Mouse (Mus musculus) CH12.LX (cell line): ENCODE data around the gene Slc9a9. TPM values are rescaled to one million over a fixed set of nuclear protein-coding genes. Genes with fewer than 3 reads are reported as not detected.

Source experiments
- DNase-seq: peaks from one replicate; pipeline ENCODE4 v3.0.0-alpha.2; 2013; ENCODE audit errors: extremely low read depth
- H3K27ac ChIP-seq: 2 replicates; pipeline ENCODE4 v1.5.1; 2012; ENCODE audit warnings: low read depth, mild to moderate bottlenecking, control low read depth, moderate library complexity; ENCODE audit not compliant: insufficient read depth
- H3K27me3 ChIP-seq: replicated peaks from 2 replicates; pipeline ENCODE3; 2012; ENCODE audit warnings: inconsistent platforms
- H3K36me3 ChIP-seq, 2 experiments: replicated peaks in 1 of 2; 2 replicates each; pipeline versions ENCODE3 to v1.6.1; 2012; ENCODE audit warnings: inconsistent platforms in 1 of 2, low read length in 1 of 2, mild to moderate bottlenecking in 1 of 2, mixed read lengths in 1 of 2, moderate library complexity in 1 of 2; ENCODE audit not compliant: control insufficient read depth in 1 of 2, insufficient read depth in 1 of 2
- H3K4me1 ChIP-seq, 2 experiments: 2 replicates each; pipeline ENCODE4 v1.6.1; 2012; ENCODE audit warnings: inconsistent platforms in 1 of 2, moderate library complexity in 1 of 2; ENCODE audit not compliant: insufficient read depth in 2 of 2, control insufficient read depth in 1 of 2
- H3K4me2 ChIP-seq: 2 replicates; pipeline ENCODE4 v1.6.1; 2012; ENCODE audit warnings: low read depth, mild to moderate bottlenecking, control low read depth; ENCODE audit not compliant: poor library complexity, insufficient read depth, severe bottlenecking
- H3K4me3 ChIP-seq, 3 experiments: fragments of 150-350 bp in 1 of 3; sonication (generic) in 1 of 3; replicated peaks in 1 of 3; 2 replicates each; pipeline versions ENCODE3 to v1.5.1; 2011 to 2012; ENCODE audit warnings: low read depth in 2 of 3, low read length in 2 of 3, mild to moderate bottlenecking in 2 of 3, moderate library complexity in 2 of 3, control low read depth in 1 of 3, improper control_type of control experiment in 1 of 3, inconsistent platforms in 1 of 3, mixed read lengths in 1 of 3; ENCODE audit not compliant: poor library complexity in 1 of 3
- H3K79me2 ChIP-seq: replicated peaks from 2 replicates; pipeline ENCODE4 v1.6.1; 2012; ENCODE audit warnings: mild to moderate bottlenecking, moderate library complexity; ENCODE audit not compliant: control insufficient read depth, poor library complexity, insufficient read depth, severe bottlenecking; ENCODE audit errors: extremely low read depth
- H3K9ac ChIP-seq: 2 replicates; pipeline ENCODE4 v1.6.1; 2012; ENCODE audit warnings: low read depth, mild to moderate bottlenecking, control low read depth, moderate library complexity; ENCODE audit not compliant: insufficient read depth
- H3K9me3 ChIP-seq: replicated peaks from 2 replicates; pipeline ENCODE3; 2012; ENCODE audit warnings: low read length, inconsistent platforms, mixed read lengths
- BHLHE40 ChIP-seq: IDR thresholded peaks from 2 replicates; pipeline ENCODE4 v1.6.1; 2011; ENCODE audit warnings: mild to moderate bottlenecking, low read depth, low read length, improper control_type of control experiment
- CHD2 ChIP-seq: IDR thresholded peaks from 2 replicates; pipeline ENCODE4 v1.6.1; 2011; ENCODE audit warnings: low read length, improper control_type of control experiment
- ETS1 ChIP-seq: conservative IDR thresholded peaks from 2 replicates; pipeline ENCODE4 v1.6.1; 2012; ENCODE audit warnings: low read depth, mild to moderate bottlenecking, inconsistent platforms, low read length, improper control_type of control experiment, moderate library complexity
- IRF4 ChIP-seq: IDR thresholded peaks from 2 replicates; pipeline ENCODE4 v1.6.1; 2014; ENCODE audit warnings: low read depth, mild to moderate bottlenecking, inconsistent platforms, low read length, improper control_type of control experiment
- JUN ChIP-seq: IDR thresholded peaks from 2 replicates; pipeline ENCODE4 v1.6.1; 2011; ENCODE audit warnings: low read depth, mild to moderate bottlenecking, low read length, improper control_type of control experiment, moderate library complexity; ENCODE audit not compliant: insufficient read depth
- JUND ChIP-seq: conservative IDR thresholded peaks from 2 replicates; pipeline ENCODE4 v1.6.1; 2011; ENCODE audit warnings: low read depth, low read length, improper control_type of control experiment
- KAT2A ChIP-seq: IDR thresholded peaks from 2 replicates; pipeline ENCODE4 v1.6.1; 2012; ENCODE audit warnings: low read length, improper control_type of control experiment, inconsistent platforms; ENCODE audit not compliant: insufficient replicate concordance
- MAFK ChIP-seq: IDR thresholded peaks from 2 replicates; pipeline ENCODE4 v1.6.1; 2011; ENCODE audit warnings: low read length, improper control_type of control experiment; ENCODE audit not compliant: insufficient replicate concordance
- MAX ChIP-seq: IDR thresholded peaks from 2 replicates; pipeline ENCODE4 v1.6.1; 2011; ENCODE audit warnings: low read length, improper control_type of control experiment
- NELFE ChIP-seq: IDR thresholded peaks from 2 replicates; pipeline ENCODE4 v1.6.1; 2011; ENCODE audit warnings: low read depth, low read length, improper control_type of control experiment
- POLR2A ChIP-seq: IDR thresholded peaks from 2 replicates; pipeline ENCODE4 v1.6.1; 2011; ENCODE audit warnings: low read depth, mild to moderate bottlenecking, improper control_type of control experiment, low read length
- RAD21 ChIP-seq: IDR thresholded peaks from 2 replicates; pipeline ENCODE4 v1.6.1; 2011; ENCODE audit warnings: low read depth, mild to moderate bottlenecking, low read length, improper control_type of control experiment, moderate library complexity
- RCOR1 ChIP-seq: conservative IDR thresholded peaks from 2 replicates; pipeline ENCODE4 v1.6.1; 2012; ENCODE audit warnings: low read depth, mild to moderate bottlenecking, inconsistent platforms, low read length, improper control_type of control experiment
- SIN3A ChIP-seq: IDR thresholded peaks from 2 replicates; pipeline ENCODE4 v1.6.1; 2012; ENCODE audit warnings: low read length, improper control_type of control experiment, inconsistent platforms
- SMC3 ChIP-seq: IDR thresholded peaks from 2 replicates; pipeline ENCODE4 v1.6.1; 2011; ENCODE audit warnings: low read depth, low read length, improper control_type of control experiment
- TCF12 ChIP-seq: IDR thresholded peaks from 2 replicates; pipeline ENCODE4 v1.6.1; 2014; ENCODE audit warnings: low read depth, mild to moderate bottlenecking, inconsistent platforms, low read length, improper control_type of control experiment
- USF1 ChIP-seq: IDR thresholded peaks from 2 replicates; pipeline ENCODE4 v1.6.1; 2014; ENCODE audit warnings: low read depth, mild to moderate bottlenecking, inconsistent platforms, low read length, improper control_type of control experiment
- ZC3H11A ChIP-seq: IDR thresholded peaks from 2 replicates; pipeline ENCODE4 v1.6.1; 2012; ENCODE audit warnings: low read depth, mild to moderate bottlenecking, inconsistent platforms, low read length, improper control_type of control experiment
- ZKSCAN1 ChIP-seq: IDR thresholded peaks from 2 replicates; pipeline ENCODE4 v1.6.1; 2012; ENCODE audit warnings: low read depth, inconsistent platforms, low read length, improper control_type of control experiment, borderline replicate concordance
- ZNF384 ChIP-seq: IDR thresholded peaks from 2 replicates; pipeline ENCODE4 v1.6.1; 2012; ENCODE audit warnings: low read depth, low read length, improper control_type of control experiment, inconsistent platforms
- dilution Hi-C: fragments of 300-500 bp; cut with MboI; formaldehyde crosslinking; loops from 2 replicates; pipeline ENCODE4 v1.14.3; 2020; ENCODE audit warnings: low sequenced_read_pairs; ENCODE audit not compliant: extremely low pct_unique_long_range_greater_than_20kb, extremely low pct_ligation_motif_present
- in situ Hi-C: fragments of 300-500 bp; cut with MboI; formaldehyde crosslinking; loops from 3 replicates; pipeline ENCODE4 v1.14.3; 2019; ENCODE audit warnings: low sequenced_read_pairs, low pct_ligation_motif_present, low pct_unique_long_range_greater_than_20kb, mixed read lengths
- polyA plus RNA-seq: library from polyadenylated mRNA; unstranded; fragments of >175 nt; gene quantifications from 2 replicates; pipeline ENCODE4 v1.2.1, GENCODE M21; 2012; ENCODE audit warnings: low read depth; ENCODE audit not compliant: insufficient read length
- total RNA-seq, 2 experiments: library from RNA; depleted of rRNA; stranded (reverse); fragments of 300-350 nt in 1 of 2; fragments of >200 nt in 1 of 2; gene quantifications; 2 replicates each; pipeline ENCODE4 v1.2.3; 2012 to 2014

Slc9a9 gene
- total and polyA plus RNA-seq, 3 experiments, result not detected

GRCm38 (mm10) chr9:94833836-94834235, 164.1 kb downstream of the Slc9a9 start:
- TF ChIP-seq SMC3, result no peak
- TF ChIP-seq USF1, result no peak
- no peak for TF ChIP-seq POLR2A
- TF ChIP-seq ETS1, result no peak
- TF ChIP-seq RAD21, result no peak
- no peak for TF ChIP-seq SIN3A
- TF ChIP-seq ZKSCAN1, result no peak
- TF ChIP-seq ZNF384, result no peak
- dilution Hi-C loops, result no loop called here
- H3K4me3 ChIP-seq, result no peak overlapping the region
- in situ Hi-C loops, result no loop called here
- no peaks in the 10 kb centered on the region for H3K27me3 ChIP-seq
- H3K27ac ChIP-seq, result no peak overlapping the region
- no peaks in the 10 kb centered on the region; a peak in 1 of 4 replicates for H3K4me1 ChIP-seq
- no peak for DNase-seq
- no peak overlapping the region for H3K9ac ChIP-seq
- no peaks in the 10 kb centered on the region for H3K79me2 ChIP-seq
- H3K9me3 ChIP-seq, result peaks cover 56% of the 10 kb centered on the region
- H3K4me2 ChIP-seq, result no peak overlapping the region
- H3K36me3 ChIP-seq, result no peaks in the 10 kb centered on the region

DNA sequence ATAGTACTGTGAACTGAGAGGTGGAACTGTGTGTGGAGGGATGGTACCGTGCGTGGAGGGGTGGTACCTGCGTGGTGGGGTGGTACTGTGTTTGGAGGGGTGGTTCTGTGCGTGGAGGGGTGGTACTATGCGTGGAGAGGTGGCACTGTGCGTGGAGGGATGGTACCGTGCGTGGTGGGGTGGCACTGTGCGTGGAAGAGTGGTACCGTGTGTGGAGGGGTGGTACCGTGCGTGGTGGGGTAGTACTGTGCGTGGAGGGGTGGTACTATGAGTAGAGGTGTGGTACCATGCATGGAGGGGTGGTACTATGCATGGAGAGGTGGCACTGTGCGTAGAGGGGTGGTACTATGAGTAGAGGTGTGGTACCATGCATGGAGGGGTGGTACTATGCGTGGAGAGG, 167.7 kb downstream of the Slc9a9 start:
- no peak overlapping the region for H3K4me3 ChIP-seq
- 0 out of 2 replicates have a peak overlapping the region, but pooled peaks have one; percentile 2 for H3K27ac ChIP-seq
- no peak overlapping the region for H3K9ac ChIP-seq
- H3K4me1 ChIP-seq, result no peaks in the 10 kb centered on the region; a peak in 1 of 4 replicates
- dilution Hi-C loops (no loop called here), in situ Hi-C loops (no loop called here)
- no peaks in the 10 kb centered on the region for H3K27me3 ChIP-seq
- no peaks in the 10 kb centered on the region for H3K36me3 ChIP-seq
- H3K79me2 ChIP-seq, result no peaks in the 10 kb centered on the region
- TF ChIP-seq KAT2A, result no peak
- TF ChIP-seq RAD21, result no peak
- TF ChIP-seq RCOR1, result no peak
- no peak for TF ChIP-seq JUND
- TF ChIP-seq CHD2, result no peak
- TF ChIP-seq USF1, result no peak
- no peak for TF ChIP-seq ZC3H11A
- TF ChIP-seq NELFE, result no peak
- TF ChIP-seq MAX, result no peak
- no peak for TF ChIP-seq IRF4
- TF ChIP-seq MAFK, result no peak
- TF ChIP-seq ZNF384, result no peak
- no peak for TF ChIP-seq TCF12
- no peak for TF ChIP-seq ZKSCAN1
- no peak for TF ChIP-seq BHLHE40
- no peak for TF ChIP-seq JUN
- H3K4me2 ChIP-seq, result no peak overlapping the region
- no peak for DNase-seq
- peaks cover 64% of the 10 kb centered on the region for H3K9me3 ChIP-seq
